Mouse (Mus musculus) midbrain, embryonic 16.5 days (tissue): ENCODE data around the gene Lmod1. TPM values are rescaled to one million over a fixed set of nuclear protein-coding genes. Genes with fewer than 3 reads are reported as not detected.

Experiments used
- ATAC-seq: fragments of 200-750 bp; cut with Nextera tagmentation; 2 replicates; pipeline ENCODE4 v1.8.0; 2017; ENCODE audit warnings: moderate TSS enrichment
- H3K27ac ChIP-seq: fragments of 300-500 bp; sonication (generic); 2 replicates; pipeline ENCODE4 v1.5.1; 2014; ENCODE audit warnings: mild to moderate bottlenecking, low read length, mixed read lengths
- H3K27me3 ChIP-seq: fragments of 300-500 bp; sonication (generic); 2 replicates; pipeline ENCODE4 v1.6.1; 2014; ENCODE audit warnings: low read depth, low read length, mixed read lengths; ENCODE audit not compliant: control insufficient read depth, insufficient read depth
- H3K36me3 ChIP-seq: fragments of 300-500 bp; sonication (generic); 2 replicates; pipeline ENCODE4 v1.6.1; 2014; ENCODE audit warnings: mild to moderate bottlenecking, low read length, moderate library complexity, mixed read lengths; ENCODE audit not compliant: control insufficient read depth, insufficient read depth
- H3K4me1 ChIP-seq: fragments of 300-500 bp; sonication (generic); 2 replicates; pipeline ENCODE4 v1.6.1; 2014; ENCODE audit warnings: mild to moderate bottlenecking, low read length, mixed read lengths; ENCODE audit not compliant: control insufficient read depth, insufficient read depth
- H3K4me2 ChIP-seq: fragments of 300-500 bp; sonication (generic); 2 replicates; pipeline ENCODE4 v1.6.1; 2014; ENCODE audit warnings: mild to moderate bottlenecking, low read length, mixed read lengths
- H3K4me3 ChIP-seq: fragments of 300-500 bp; sonication (generic); 2 replicates; pipeline ENCODE4 v1.5.1; 2014; ENCODE audit warnings: low read depth, mild to moderate bottlenecking, low read length, moderate library complexity, mixed read lengths
- H3K9ac ChIP-seq: fragments of 300-500 bp; sonication (generic); 2 replicates; pipeline ENCODE4 v1.6.1; 2014; ENCODE audit warnings: low read depth, low read length, mixed read lengths
- H3K9me3 ChIP-seq: fragments of 300-500 bp; sonication (generic); replicated peaks from 2 replicates; pipeline ENCODE4 v1.6.1; 2014; ENCODE audit warnings: mild to moderate bottlenecking, low read length, mixed read lengths; ENCODE audit not compliant: control insufficient read depth, poor library complexity, severe bottlenecking
- WGBS: fragments of 180-500 bp; shearing (Covaris S2); extraction: QIAGEN DNeasy Blood & Tissue Kit; methylation state at CpG from one replicate; pipeline ENCODE4 v1.1.7; 2014; 5-methylcytosine and 5-hydroxymethylcytosine counted together
- polyA plus RNA-seq: library from polyadenylated mRNA; unstranded; fragments of >200 nt; fragmentation: Nextera tagmentation; extraction: Ambion mirVana; gene quantifications from 2 replicates; pipeline ENCODE4 v1.2.1, GENCODE M21; 2015

The Lmod1 gene
- polyA plus RNA-seq, 1 experiment from 2014 or later: 0.41 TPM

- H3K27ac ChIP-seq: no peak overlapping the region
- 82% methylated on average over 4 of the region's 4 CpGs for WGBS
Measured at GRCm38 (mm10) chr1:135412130-135412529, 87.5 kb downstream of the Lmod1 start.

DNA sequence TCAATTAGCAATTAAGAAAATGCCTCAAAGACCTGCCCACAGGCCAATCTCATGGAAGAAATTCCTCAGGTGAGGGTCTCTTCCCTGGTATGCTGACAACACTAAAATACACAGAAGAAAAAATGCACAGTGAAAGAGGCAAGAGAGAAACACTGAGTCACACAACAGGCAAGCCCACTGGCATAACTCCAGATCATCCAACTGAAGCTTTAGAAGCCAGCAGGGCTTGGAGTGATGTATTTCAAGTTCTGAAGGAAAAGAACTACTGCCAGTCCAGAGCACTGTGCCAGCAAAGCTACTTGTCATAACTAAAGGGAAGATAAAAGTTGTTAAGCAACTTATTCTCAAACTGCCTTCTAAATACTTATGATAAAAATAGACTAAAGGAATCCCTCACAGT, 89.4 kb downstream of the Lmod1 start:
- Histone ChIP-seq H3K4me1 (no peaks in the 10 kb centered on the region), H3K9ac (no peak overlapping the region)
- no peak for ATAC-seq

More at GRCm38 (mm10) chr1:135412130-135412529, 87.5 kb downstream of the Lmod1 start:
- Histone ChIP-seq H3K4me1 (no peaks in the 10 kb centered on the region), H3K9ac (no peak overlapping the region), H3K9me3 (no peaks in the 10 kb centered on the region), H3K27me3 (no peaks in the 10 kb centered on the region), H3K4me3 (no peak overlapping the region), H3K36me3 (peaks cover 42% of the 10 kb centered on the region), H3K4me2 (no peak overlapping the region)
- no peak for ATAC-seq

More for the DNA sequence above, 89.4 kb downstream of the Lmod1 start:
- Histone ChIP-seq H3K9me3 (no peaks in the 10 kb centered on the region), H3K27me3 (no peaks in the 10 kb centered on the region), H3K4me2 (no peak overlapping the region), H3K36me3 (peaks cover 38% of the 10 kb centered on the region), H3K27ac (no peak overlapping the region), H3K4me3 (no peak overlapping the region)

Other genes starting within 250 kb of the Lmod1 start
- 1.1 and 1.2 TPM in 2 replicates for gene Lgr6, start 219.5 kb upstream of the Lmod1 start, polyA plus RNA-seq
- gene Ptpn7, start 192.1 kb upstream of the Lmod1 start, polyA plus RNA-seq: 0.11 and 0.26 TPM in 2 replicates
- gene Arl8a, start 178.0 kb upstream of the Lmod1 start, polyA plus RNA-seq: 390 and 409 TPM in 2 replicates
- gene Gpr37l1, start 157.1 kb upstream of the Lmod1 start, polyA plus RNA-seq: 1.1 and 2.7 TPM in 2 replicates
- gene Elf3, start 66.2 kb upstream of the Lmod1 start, polyA plus RNA-seq: 0.35 TPM in 1 of 2 replicates, not detected in the other
- 102 and 107 TPM in 2 replicates for gene Rnpep, start 40.7 kb upstream of the Lmod1 start, polyA plus RNA-seq
- gene Timm17a, start 11.0 kb upstream of the Lmod1 start, polyA plus RNA-seq: 149 and 155 TPM in 2 replicates
- 109 and 119 TPM in 2 replicates for gene Shisa4, start 50.4 kb downstream of the Lmod1 start, polyA plus RNA-seq
- gene Ipo9, start 105.7 kb downstream of the Lmod1 start, polyA plus RNA-seq: 111 and 112 TPM in 2 replicates